In genomic region chr16:43174815-43175214, GRCm38 (mm10) we compare ENCODE assay signal across 17 mouse cellular contexts.
"Had no signal": no experiment of that assay in that cellular context is flagged by ENCODE, and none has a peak within 500 bp of the region (broad histone marks: within the 10 kb centered on the region; RNA-seq: fewer than 3 reads in every experiment).

No protein-coding gene starts in this region.

- H3K4me3 ChIP-seq: lung, embryonic 15.5 days; megakaryocyte, embryonic 14.5 days; midbrain, embryonic 12.5 days; neural tube, embryonic 12.5 days; stomach, embryonic 15.5 days had no signal

- H3K4me1 ChIP-seq: lung, embryonic 15.5 days; megakaryocyte, embryonic 14.5 days; midbrain, embryonic 12.5 days; neural tube, embryonic 12.5 days; stomach, embryonic 15.5 days had no signal

- H3K27ac ChIP-seq: lung, embryonic 15.5 days; macrophage; midbrain, embryonic 12.5 days; neural tube, embryonic 12.5 days; stomach, embryonic 15.5 days; stomach, postnatal 0 days had no signal

- H3K27me3 ChIP-seq: lung, embryonic 15.5 days; megakaryocyte, embryonic 14.5 days; midbrain, embryonic 12.5 days; neural tube, embryonic 12.5 days; stomach, embryonic 15.5 days had no signal

- DNase-seq: lung, adult 2 months; lung, postnatal 14 days; lung, postnatal 36 days; midbrain, embryonic 14.5 days; right cerebral cortex, postnatal 14 days; thymus, adult 2 months; thymus, postnatal 25 days; thymus, postnatal 4 days had no signal

- H3K9me3 ChIP-seq: lung, embryonic 15.5 days; megakaryocyte, embryonic 14.5 days; midbrain, embryonic 12.5 days; neural tube, embryonic 12.5 days; stomach, embryonic 15.5 days had no signal

- H3K9ac ChIP-seq: lung, embryonic 15.5 days; midbrain, embryonic 12.5 days; neural tube, embryonic 12.5 days; stomach, embryonic 15.5 days had no signal

- ATAC-seq: lung, postnatal 0 days; midbrain, embryonic 16.5 days had no signal

- H3K4me2 ChIP-seq: lung, embryonic 15.5 days; midbrain, embryonic 12.5 days; neural tube, embryonic 12.5 days; stomach, embryonic 15.5 days had no signal

- H3K36me3 ChIP-seq: lung, embryonic 15.5 days; midbrain, embryonic 12.5 days; neural tube, embryonic 12.5 days; stomach, embryonic 15.5 days had no signal
